Mouse (Mus musculus): ENCODE data around the gene Rgs8.

- no peak for TF ChIP-seq CHD2 (IDR thresholded peaks at IDR 0.05; ENCODE audit: low read depth, low read length)
- TF ChIP-seq ZC3H11A (IDR thresholded peaks at IDR 0.05; ENCODE audit: borderline replicate concordance, low read depth, low read length): no peak
- no peak for TF ChIP-seq ZNF384 (IDR thresholded peaks at IDR 0.05; ENCODE audit: low read depth, low read length)
- TF ChIP-seq HCFC1 (IDR thresholded peaks at IDR 0.05; ENCODE audit: borderline replicate concordance, insufficient read depth, low read length): no peak
- TF ChIP-seq MAFK (IDR thresholded peaks at IDR 0.05; ENCODE audit: insufficient read depth, low read depth, low read length): peak; percentile 90
These were observed 18.5 kb downstream of the Rgs8 start for GRCm38 (mm10) chr1:153671352-153671751.
